Mouse (Mus musculus): ENCODE results near the gene Rnf38.

- TF ChIP-seq POLR2A (IDR thresholded peaks at IDR 0.05; ENCODE audit: borderline replicate concordance, extremely low read depth, low read depth, low read length) (no peak), CTCF (IDR thresholded peaks at IDR 0.05; ENCODE audit: insufficient read depth, low read length) (no peak)
These were observed 120.0 kb downstream of the Rnf38 start for GRCm38 (mm10) chr4:44113393-44114138.
